In genomic region chr10:24381917-24382316, GRCm38 (mm10) we compare ENCODE assay signal across 10 mouse cellular contexts.
A peak's percentile ranks its signal among the peaks of the same experiment; 100 is the strongest.
DNase-seq lines count a peak whose midpoint lies in the region; TF ChIP-seq lines count a peak whose summit lies in the region.
"Had no signal": no experiment of that assay in that cellular context is flagged by ENCODE, and none has a peak within 500 bp of the region (broad histone marks: within the 10 kb centered on the region; RNA-seq: fewer than 3 reads in every experiment).

No protein-coding gene starts in this region.

- no peak overlapping the region for H3K27ac ChIP-seq in ES-E14 (ENCODE audit: insufficient read depth, low read depth, low read length, poor library complexity, severe bottlenecking)
- no peak overlapping the region for H3K27ac ChIP-seq in bone marrow macrophage, adult 2 months (ENCODE audit: insufficient read depth, low read depth, low read length)
- H3K27ac ChIP-seq: limb, embryonic 15.5 days had no signal

- no peak overlapping the region for H3K4me3 ChIP-seq in ES-E14 (ENCODE audit: insufficient read depth in 1 of 2, low read depth in 1 of 2, low read length in 2 of 2, poor library complexity in 1 of 2, severe bottlenecking in 1 of 2)
- no peak overlapping the region for H3K4me3 ChIP-seq in bone marrow macrophage, adult 2 months (ENCODE audit: insufficient read depth, low read length)
- H3K4me3 ChIP-seq: erythroblast, embryonic 14.5 days; limb, embryonic 15.5 days had no signal

- H3K9me3 ChIP-seq in ES-E14 (ENCODE audit: control insufficient read depth, insufficient read depth, low read depth, low read length), result no peaks in the 10 kb centered on the region
- H3K9me3 ChIP-seq: limb, embryonic 15.5 days had no signal

- DNase-seq in kidney, adult 9 months, result peak; percentile 36
- DNase-seq in kidney, adult 11 months, result no peak
- DNase-seq in ES-E14 (ENCODE audit: low read depth, low spot score), result peak; percentile 24
- peak; percentile 17 for DNase-seq in gastrocnemius, postnatal 25 days
- peak; percentile 59 for DNase-seq in lung, postnatal 10 days
- DNase-seq in thymus, postnatal 4 days, result peak; percentile 65
- DNase-seq in spleen, postnatal 14 days (ENCODE audit: low spot score in 2 of 2), result no peak

- no peak for TF ChIP-seq POLR2A in bone marrow macrophage, adult 2 months (IDR thresholded peaks at IDR 0.05; ENCODE audit: borderline replicate concordance, low read depth, low read length)

- H3K9ac ChIP-seq in ES-E14 (ENCODE audit: insufficient read depth, low read depth, low read length, poor library complexity, severe bottlenecking), result no peak overlapping the region
- H3K9ac ChIP-seq: limb, embryonic 15.5 days had no signal

- in situ Hi-C loops in ES-E14 (cut with MboI; ENCODE audit: low sequenced_read_pairs in 2 of 2, unreplicated experiment in 2 of 2), result loop anchor here (25.0 kb wide), 1 partner anchor 230 kb away; no protein-coding TSS in a partner anchor

- H3K4me1 ChIP-seq in ES-E14 (ENCODE audit: control insufficient read depth in 2 of 2, insufficient read depth in 2 of 2, low read length in 2 of 2, poor library complexity in 1 of 2), result peaks cover 0 to 2% of the 10 kb centered on the region in 2 experiments; a peak in 1 of 4 replicates
- H3K4me1 ChIP-seq in bone marrow macrophage, adult 2 months (ENCODE audit: control insufficient read depth, insufficient read depth, low read length), result no peaks in the 10 kb centered on the region
- H3K4me1 ChIP-seq: limb, embryonic 15.5 days had no signal

- H3K36me3 ChIP-seq in ES-E14 (ENCODE audit: control insufficient read depth, insufficient read depth, low read length, poor library complexity, severe bottlenecking), result no peaks in the 10 kb centered on the region
- H3K36me3 ChIP-seq: limb, embryonic 15.5 days had no signal

- TF ChIP-seq CTCF in bone marrow macrophage, adult 2 months (IDR thresholded peaks at IDR 0.05; ENCODE audit: low read depth, low read length), result peak; percentile 77

TF ChIP-seq in ES-E14, 5 proteins besides CTCF, POLR2A, EP300 and RAD21:
- no peak for TF ChIP-seq HCFC1 (IDR thresholded peaks at IDR 0.05; ENCODE audit: borderline replicate concordance, insufficient read depth, low read length)
- TF ChIP-seq ZNF384 (IDR thresholded peaks at IDR 0.05; ENCODE audit: low read depth, low read length), result no peak
- TF ChIP-seq MAFK (IDR thresholded peaks at IDR 0.05; ENCODE audit: insufficient read depth, low read depth, low read length), result no peak
- no peak for TF ChIP-seq ZC3H11A (IDR thresholded peaks at IDR 0.05; ENCODE audit: borderline replicate concordance, low read depth, low read length)
- no peak for TF ChIP-seq CHD2 (IDR thresholded peaks at IDR 0.05; ENCODE audit: low read depth, low read length)

Comparison
In these comparisons a context has a peak if more than half of its experiments do, and no peak if none do; other contexts are left out.
1. DNase-seq: peak in kidney, adult 9 months (single experiment), ES-E14 (single experiment), gastrocnemius, postnatal 25 days (single experiment), lung, postnatal 10 days (single experiment) and thymus, postnatal 4 days (single experiment); none in kidney, adult 11 months (single experiment) and spleen, postnatal 14 days (0 of 2).